Mouse (Mus musculus) kidney, embryonic 14.5 days (tissue): ENCODE results near the gene Nkx2-5. TPM values are rescaled to one million over a fixed set of nuclear protein-coding genes. Genes with fewer than 3 reads are reported as not detected.

Experiments used
- ATAC-seq: fragments of 200-750 bp; cut with Nextera tagmentation; 2 replicates; pipeline ENCODE4 v1.8.0; 2017; ENCODE audit warnings: moderate number of reproducible peaks, mild to moderate bottlenecking, moderate TSS enrichment, moderate library complexity; ENCODE audit not compliant: low FRiP score, low TSS enrichment
- H3K27ac ChIP-seq: fragments of 300-500 bp; sonication (generic); 2 replicates; pipeline ENCODE4 v1.5.1; 2014; ENCODE audit warnings: low read depth, mild to moderate bottlenecking, low read length, moderate library complexity, mixed read lengths
- H3K27me3 ChIP-seq: fragments of 300-500 bp; sonication (generic); 2 replicates; pipeline ENCODE4 v1.6.1; 2014; ENCODE audit warnings: mild to moderate bottlenecking, low read length; ENCODE audit not compliant: control insufficient read depth, insufficient read depth
- H3K36me3 ChIP-seq: fragments of 300-500 bp; sonication (generic); 2 replicates; pipeline ENCODE4 v1.6.1; 2014; ENCODE audit warnings: low read length, mixed read lengths; ENCODE audit not compliant: control insufficient read depth, insufficient read depth
- H3K4me1 ChIP-seq: fragments of 300-500 bp; sonication (generic); 2 replicates; pipeline ENCODE4 v1.6.1; 2014; ENCODE audit warnings: low read length, mixed read lengths; ENCODE audit not compliant: control insufficient read depth, insufficient read depth
- H3K4me2 ChIP-seq: fragments of 300-500 bp; sonication (generic); replicated peaks from 2 replicates; pipeline ENCODE4 v1.6.1; 2014; ENCODE audit warnings: low read depth, mild to moderate bottlenecking, low read length
- H3K4me3 ChIP-seq: fragments of 300-500 bp; sonication (generic); 2 replicates; pipeline ENCODE4 v1.5.1; 2014; ENCODE audit warnings: mild to moderate bottlenecking, low read length
- H3K9ac ChIP-seq: fragments of 300-500 bp; sonication (generic); 2 replicates; pipeline ENCODE4 v1.6.1; 2014; ENCODE audit warnings: low read depth, mild to moderate bottlenecking, low read length, moderate library complexity
- H3K9me3 ChIP-seq: fragments of 300-500 bp; sonication (generic); 2 replicates; pipeline ENCODE4 v1.6.1; 2016; ENCODE audit warnings: low read length; ENCODE audit not compliant: control insufficient read depth
- WGBS: fragments of 180-500 bp; shearing (Covaris S2); extraction: QIAGEN DNeasy Blood & Tissue Kit; methylation state at CpG from one replicate; pipeline ENCODE4 v1.1.7; 2014; 5-methylcytosine and 5-hydroxymethylcytosine counted together
- polyA plus RNA-seq: library from polyadenylated mRNA; unstranded; fragments of >200 nt; fragmentation: Nextera tagmentation; extraction: Ambion mirVana; gene quantifications from 2 replicates; pipeline ENCODE4 v1.2.1, GENCODE M21; 2014

Nkx2-5 gene
- polyA plus RNA-seq, 1 experiment from 2014 or later, result not detected

DNA sequence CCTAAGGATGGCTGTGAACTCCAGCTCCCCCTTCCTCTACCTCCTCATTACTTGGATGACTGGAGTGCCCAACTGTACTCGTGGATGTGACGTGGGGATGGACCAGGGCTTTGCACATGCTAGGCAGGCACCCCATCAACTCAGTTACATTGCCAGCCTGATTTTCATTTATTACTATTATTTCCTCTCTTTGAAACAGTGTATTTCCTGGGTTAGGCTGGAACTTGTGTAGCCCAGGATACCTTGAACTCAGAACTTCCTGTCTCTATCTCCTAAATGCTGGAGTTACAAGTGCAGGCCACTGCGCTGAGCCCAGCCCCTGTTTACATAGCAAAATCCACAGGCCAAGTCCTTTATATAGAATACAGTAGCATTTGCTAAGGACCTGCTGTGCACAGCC lies 41.9 kb downstream of the Nkx2-5 start:
- Histone ChIP-seq H3K9me3 (no peaks in the 10 kb centered on the region), H3K27ac (no peak overlapping the region), H3K4me1 (no peaks in the 10 kb centered on the region), H3K4me3 (no peak overlapping the region), H3K9ac (no peak overlapping the region), H3K36me3 (no peaks in the 10 kb centered on the region), H3K4me2 (no peak overlapping the region), H3K27me3 (no peaks in the 10 kb centered on the region)
- WGBS, result 83% methylated on average over 3 of the region's 3 CpGs
- no peak for ATAC-seq

DNA sequence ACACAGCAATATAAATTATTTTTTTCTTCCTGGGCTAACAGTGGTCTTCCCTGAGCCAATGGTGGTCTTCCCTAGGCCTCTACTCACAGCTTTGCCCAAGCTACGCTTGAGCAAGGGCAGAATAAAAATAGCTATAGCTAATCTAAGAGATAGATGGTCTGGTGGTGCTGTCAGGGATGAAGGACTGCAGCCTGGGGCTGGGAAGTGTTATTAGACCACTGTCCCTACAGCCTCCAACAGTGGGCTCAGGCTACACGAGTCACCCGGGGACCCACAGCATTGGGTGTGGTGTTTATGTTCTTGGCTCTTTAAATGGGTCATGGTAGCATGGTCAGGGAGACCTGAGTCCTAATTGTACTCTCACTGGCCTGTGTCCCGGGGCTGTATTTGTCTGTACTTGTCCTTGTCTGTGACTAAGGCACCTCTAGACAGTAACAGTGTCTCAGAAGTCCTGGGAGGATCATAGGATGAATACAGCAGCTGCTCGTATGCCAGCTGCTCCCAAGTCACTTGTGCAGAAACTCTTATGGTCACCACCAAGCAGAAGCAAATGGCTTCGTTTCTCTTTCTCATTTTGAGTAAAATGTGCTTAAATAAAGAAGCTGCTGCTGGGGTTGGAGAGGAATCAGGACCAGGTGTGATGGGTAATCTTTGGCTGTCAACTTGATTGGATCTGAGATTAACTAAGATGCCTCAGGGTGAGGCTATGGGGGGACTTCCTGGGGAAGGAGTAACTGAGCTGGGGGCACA lies 47.3 kb downstream of the Nkx2-5 start:
- no peak overlapping the region for H3K4me3 ChIP-seq
- H3K9me3 ChIP-seq, result no peaks in the 10 kb centered on the region
- ATAC-seq, result no peak
- H3K4me1 ChIP-seq, result no peaks in the 10 kb centered on the region
- H3K27me3 ChIP-seq, result no peaks in the 10 kb centered on the region
- WGBS, result 73% methylated on average over 6 of the region's 6 CpGs
- no peak overlapping the region for H3K4me2 ChIP-seq
- H3K27ac ChIP-seq, result no peak overlapping the region
- H3K9ac ChIP-seq, result no peak overlapping the region
- H3K36me3 ChIP-seq, result peaks cover 9% of the 10 kb centered on the region

DNA sequence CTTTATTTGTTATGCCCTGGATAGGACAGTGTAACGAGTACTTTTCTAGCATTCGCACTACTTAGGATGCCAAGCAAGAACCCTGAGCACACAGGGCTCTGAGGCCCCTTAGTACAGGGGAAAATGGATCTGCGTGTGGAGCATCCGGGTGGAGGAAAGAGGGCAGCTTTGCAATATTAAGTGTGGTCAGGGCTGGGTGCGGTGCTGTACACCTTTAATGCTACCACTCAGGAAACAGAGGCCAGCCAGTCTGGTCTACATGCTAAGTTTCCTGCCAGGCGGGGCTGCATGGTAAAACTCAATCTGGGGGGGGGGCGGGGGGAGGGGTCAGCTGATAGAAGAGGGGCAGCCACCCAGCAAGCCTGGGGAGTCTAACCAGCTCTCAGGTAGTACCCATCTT lies 49.4 kb downstream of the Nkx2-5 start:
- Histone ChIP-seq H3K4me1 (no peaks in the 10 kb centered on the region), H3K4me3 (no peak overlapping the region), H3K4me2 (no peak overlapping the region), H3K36me3 (peaks cover 30% of the 10 kb centered on the region), H3K9me3 (no peaks in the 10 kb centered on the region), H3K27me3 (no peaks in the 10 kb centered on the region), H3K9ac (no peak overlapping the region), H3K27ac (no peak overlapping the region)
- 73% methylated on average over 7 of the region's 7 CpGs for WGBS
- ATAC-seq, result no peak

DNA sequence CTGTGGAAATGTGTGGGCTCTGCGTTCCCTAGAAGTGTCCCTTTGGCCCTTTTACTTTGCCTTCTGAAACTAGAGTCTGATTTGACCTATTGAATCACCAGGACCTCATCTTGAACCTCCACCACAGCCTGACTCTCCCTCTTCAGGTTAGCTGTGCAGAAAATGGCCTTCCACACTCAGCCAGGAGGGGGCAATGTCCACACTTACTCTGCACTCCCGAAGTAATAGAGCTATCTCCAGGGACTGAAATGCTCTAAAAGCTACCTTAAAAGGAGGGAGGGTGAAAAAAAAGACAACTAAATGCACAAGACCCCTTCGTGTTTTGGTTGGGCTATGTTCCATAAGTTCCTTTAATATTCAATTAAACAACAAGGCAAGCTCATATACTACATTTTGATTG lies 50.1 kb downstream of the Nkx2-5 start:
- ATAC-seq, result no peak
- H3K27me3 ChIP-seq, result no peaks in the 10 kb centered on the region
- WGBS, result 15% methylated on average over 3 of the region's 3 CpGs
- H3K4me2 ChIP-seq, result no peak overlapping the region
- no peaks in the 10 kb centered on the region for H3K4me1 ChIP-seq
- H3K4me3 ChIP-seq, result no peak overlapping the region
- no peak overlapping the region for H3K27ac ChIP-seq
- peaks cover 36% of the 10 kb centered on the region for H3K36me3 ChIP-seq
- no peak overlapping the region for H3K9ac ChIP-seq
- H3K9me3 ChIP-seq, result no peaks in the 10 kb centered on the region

DNA sequence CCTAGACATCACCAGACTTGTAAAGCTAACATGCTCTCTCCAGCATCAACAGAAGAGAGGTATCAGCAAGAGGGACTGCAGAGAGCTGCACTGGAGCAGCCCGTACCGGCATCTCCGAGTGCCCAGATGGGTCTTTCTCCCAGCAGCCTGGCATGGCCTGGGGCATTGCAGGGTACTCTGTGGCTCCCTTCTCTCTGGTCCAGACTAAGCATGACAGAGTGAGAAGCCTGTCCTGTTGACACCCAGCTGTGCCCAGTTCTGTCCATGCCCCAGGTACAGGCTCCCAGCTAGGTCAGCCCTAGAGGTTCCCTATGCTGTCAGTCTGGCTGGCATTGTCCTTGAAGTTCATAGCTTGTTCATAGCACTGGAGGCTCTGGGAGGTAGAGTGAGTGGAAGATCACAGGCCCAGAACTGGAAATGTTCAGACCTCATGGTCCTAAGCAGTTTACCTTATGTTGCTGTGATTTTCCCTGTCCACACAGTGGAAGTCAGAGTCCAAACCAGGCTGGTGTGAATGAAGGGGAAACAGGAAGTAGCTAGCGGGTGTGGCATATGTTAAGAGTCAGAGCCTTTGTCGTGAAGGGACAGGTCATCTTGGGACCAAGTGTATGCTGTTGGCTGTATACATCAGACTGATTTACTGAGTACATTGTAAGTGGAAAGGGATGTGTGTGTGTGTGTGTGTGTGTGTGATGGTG lies 51.6 kb downstream of the Nkx2-5 start:
- no peak for ATAC-seq
- H3K9me3 ChIP-seq, result no peaks in the 10 kb centered on the region
- peaks cover 50% of the 10 kb centered on the region for H3K36me3 ChIP-seq
- no peak overlapping the region for H3K4me3 ChIP-seq
- no peak overlapping the region for H3K27ac ChIP-seq
- no peak overlapping the region for H3K9ac ChIP-seq
- 82% methylated on average over 5 of the region's 5 CpGs for WGBS
- no peaks in the 10 kb centered on the region for H3K4me1 ChIP-seq
- no peak overlapping the region for H3K4me2 ChIP-seq
- H3K27me3 ChIP-seq, result no peaks in the 10 kb centered on the region

DNA sequence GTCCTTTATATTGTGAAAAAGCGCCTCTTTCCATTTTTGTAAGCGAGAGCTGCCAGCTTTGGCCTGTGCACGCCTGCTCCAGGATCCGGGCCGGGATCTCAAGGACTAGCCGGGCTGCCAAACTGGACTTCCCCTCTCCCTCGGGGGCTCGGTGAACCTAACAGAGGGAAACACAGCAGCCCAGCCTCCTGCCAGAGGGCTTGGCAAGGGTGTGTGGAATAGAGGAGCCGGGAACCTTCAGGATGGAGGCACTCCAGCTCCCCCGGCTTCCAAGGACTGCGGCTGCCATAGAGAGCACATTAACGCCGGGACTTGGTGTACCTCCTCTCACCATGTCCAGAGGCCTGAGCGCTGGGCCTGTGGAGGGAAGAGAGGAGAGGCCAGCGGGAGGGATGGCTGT lies 52.7 kb downstream of the Nkx2-5 start:
- Histone ChIP-seq H3K36me3 (peaks cover 56% of the 10 kb centered on the region), H3K27ac (no peak overlapping the region), H3K4me3 (no peak overlapping the region), H3K9me3 (no peaks in the 10 kb centered on the region), H3K27me3 (no peaks in the 10 kb centered on the region), H3K4me1 (no peaks in the 10 kb centered on the region), H3K4me2 (no peak overlapping the region), H3K9ac (no peak overlapping the region)
- ATAC-seq, result no peak
- WGBS, result 89% methylated on average over 15 of the region's 15 CpGs

DNA sequence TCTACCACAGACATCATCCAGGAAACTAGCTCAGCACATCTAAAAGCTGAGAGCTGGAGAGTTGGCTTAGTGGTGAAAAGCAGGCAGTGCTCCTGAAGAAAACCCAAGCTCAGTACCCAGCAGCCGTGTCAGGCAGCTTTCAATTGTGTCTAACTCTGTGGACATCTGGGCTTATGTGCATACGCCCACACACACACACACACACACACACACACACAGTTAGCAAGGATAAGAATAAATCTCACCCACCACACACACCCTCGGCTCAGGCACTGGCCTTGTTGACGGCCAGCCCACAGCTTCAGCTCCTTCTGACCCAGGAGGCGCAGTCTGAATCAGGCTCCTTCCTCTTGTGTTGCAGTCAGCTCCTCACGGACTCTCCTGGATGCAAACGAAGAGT lies 53.2 kb downstream of the Nkx2-5 start:
- ATAC-seq, result no peak
- no peaks in the 10 kb centered on the region for H3K27me3 ChIP-seq
- H3K4me3 ChIP-seq, result no peak overlapping the region
- 77% methylated on average over 7 of the region's 7 CpGs for WGBS
- H3K27ac ChIP-seq, result no peak overlapping the region
- no peak overlapping the region for H3K9ac ChIP-seq
- H3K9me3 ChIP-seq, result no peaks in the 10 kb centered on the region
- H3K4me2 ChIP-seq, result no peak overlapping the region
- no peaks in the 10 kb centered on the region for H3K4me1 ChIP-seq
- H3K36me3 ChIP-seq, result peaks cover 61% of the 10 kb centered on the region

DNA sequence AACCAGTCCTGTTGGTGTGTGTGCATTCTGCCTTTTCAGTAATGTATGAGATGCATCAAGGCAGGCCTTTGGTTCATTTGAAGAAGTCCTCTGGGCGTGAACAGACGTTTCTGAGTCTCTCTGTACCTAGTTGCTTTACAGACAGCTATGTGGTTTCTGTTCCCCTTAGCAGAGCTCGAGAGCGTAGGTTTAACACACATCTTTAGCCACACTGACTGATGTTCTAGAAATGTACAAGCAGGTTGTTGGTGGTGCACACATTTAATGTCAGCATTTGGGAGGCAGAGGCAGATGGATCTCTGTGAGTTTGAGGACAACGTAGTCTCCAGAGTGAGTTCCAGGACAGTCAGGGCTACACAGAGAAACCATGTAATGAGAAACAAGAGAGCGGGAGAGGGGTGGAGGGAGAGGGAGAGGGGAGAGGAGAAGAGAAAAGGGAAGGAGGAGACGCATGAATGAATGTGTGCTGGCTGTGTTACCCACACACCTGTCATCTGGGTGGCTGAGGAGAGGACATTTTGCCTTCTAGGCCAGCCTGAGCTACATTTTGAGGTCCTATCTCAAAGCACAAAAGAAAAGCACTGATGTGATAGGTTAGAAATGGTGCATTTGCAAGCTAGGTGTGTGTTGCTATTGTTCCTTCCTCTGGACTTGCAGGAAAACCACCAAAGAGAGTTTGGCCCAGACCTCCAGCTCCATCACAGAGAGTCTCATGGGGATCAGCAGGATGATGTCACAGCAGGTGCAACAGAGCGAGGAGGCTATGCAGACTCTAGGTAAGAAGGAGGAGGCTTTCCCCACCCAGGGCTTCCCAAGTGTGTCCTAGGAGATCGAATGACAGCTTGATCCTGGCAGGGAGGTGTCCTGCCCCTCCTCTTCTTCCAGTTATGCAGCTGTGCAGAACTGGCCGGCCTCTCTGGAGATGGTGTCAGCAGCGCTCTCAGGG lies 54.3 kb downstream of the Nkx2-5 start:
- peaks cover 64% of the 10 kb centered on the region for H3K36me3 ChIP-seq
- ATAC-seq, result 0 out of 2 replicates have a peak, but pooled peaks have one; percentile 55
- no peaks in the 10 kb centered on the region for H3K4me1 ChIP-seq
- 78% methylated on average over 11 of the region's 11 CpGs for WGBS
- no peaks in the 10 kb centered on the region for H3K27me3 ChIP-seq
- H3K27ac ChIP-seq, result no peak overlapping the region
- H3K4me2 ChIP-seq, result no peak overlapping the region
- H3K4me3 ChIP-seq, result no peak overlapping the region
- no peak overlapping the region for H3K9ac ChIP-seq
- H3K9me3 ChIP-seq, result no peaks in the 10 kb centered on the region
